Mouse (Mus musculus) midbrain, postnatal 0 days (tissue): ENCODE data around the gene Wwox. TPM values are rescaled to one million over a fixed set of nuclear protein-coding genes. Genes with fewer than 3 reads are reported as not detected.

ENCODE experiments used
- ATAC-seq: fragments of 200-750 bp; cut with Nextera tagmentation; 2 replicates; pipeline ENCODE4 v1.8.0; 2017; ENCODE audit warnings: moderate number of reproducible peaks, mild to moderate bottlenecking, moderate TSS enrichment, moderate library complexity; ENCODE audit not compliant: low FRiP score
- DNase-seq: peaks from one replicate; pipeline ENCODE4 v3.0.0-alpha.2; 2015; ENCODE audit warnings: low spot score
- H3K27ac ChIP-seq: fragments of 300-500 bp; sonication (generic); 2 replicates; pipeline ENCODE4 v1.5.1; 2014; ENCODE audit warnings: low read depth, mild to moderate bottlenecking, low read length, mixed read lengths
- H3K27me3 ChIP-seq: fragments of 300-500 bp; sonication (generic); 2 replicates; pipeline ENCODE4 v1.6.1; 2014; ENCODE audit warnings: low read length, control low read depth, mixed read lengths; ENCODE audit not compliant: insufficient read depth
- H3K36me3 ChIP-seq: fragments of 300-500 bp; sonication (generic); 2 replicates; pipeline ENCODE4 v1.6.1; 2014; ENCODE audit warnings: low read length, control low read depth, mixed read lengths; ENCODE audit not compliant: insufficient read depth
- H3K4me1 ChIP-seq: fragments of 300-500 bp; sonication (generic); 2 replicates; pipeline ENCODE4 v1.6.1; 2014; ENCODE audit warnings: mild to moderate bottlenecking, control low read depth, antibody characterized with exemption, low read length, mixed read lengths; ENCODE audit not compliant: insufficient read depth
- H3K4me2 ChIP-seq: fragments of 300-500 bp; sonication (generic); 2 replicates; pipeline ENCODE4 v1.6.1; 2014; ENCODE audit warnings: low read depth, mild to moderate bottlenecking, low read length, mixed read lengths; ENCODE audit not compliant: poor library complexity, severe bottlenecking
- H3K4me3 ChIP-seq: fragments of 300-500 bp; sonication (generic); 2 replicates; pipeline ENCODE4 v1.5.1; 2014; ENCODE audit warnings: low read depth, mild to moderate bottlenecking, low read length, moderate library complexity
- H3K9ac ChIP-seq: fragments of 300-500 bp; sonication (generic); replicated peaks from 2 replicates; pipeline ENCODE4 v1.6.1; 2014; ENCODE audit warnings: mild to moderate bottlenecking, low read length, moderate library complexity, mixed read lengths; ENCODE audit not compliant: poor library complexity, severe bottlenecking
- H3K9me3 ChIP-seq: fragments of 300-500 bp; sonication (generic); 2 replicates; pipeline ENCODE4 v1.6.1; 2016; ENCODE audit warnings: low read length, control low read depth
- CTCF ChIP-seq: IDR thresholded peaks from 2 replicates; pipeline ENCODE4 v1.5.1; 2016; ENCODE audit warnings: antibody characterized with exemption, mild to moderate bottlenecking
- WGBS: fragments of 180-500 bp; shearing (Covaris S2); extraction: QIAGEN DNeasy Blood & Tissue Kit; methylation state at CpG from one replicate; pipeline ENCODE4 v1.1.7; 2014; 5-methylcytosine and 5-hydroxymethylcytosine counted together
- polyA plus RNA-seq: library from polyadenylated mRNA; unstranded; fragments of >200 nt; fragmentation: Nextera tagmentation; extraction: Ambion mirVana; gene quantifications from 2 replicates; pipeline ENCODE4 v1.2.1, GENCODE M21; 2015
- total RNA-seq: library from RNA; depleted of rRNA; stranded (reverse); fragments of >200 nt; gene quantifications from 2 replicates; pipeline ENCODE4 v1.2.3, GENCODE M21; 2014

The Wwox gene
- total and polyA plus RNA-seq, 2 experiments from 2014 or later = 15.4 to 17.2 TPM

DNA sequence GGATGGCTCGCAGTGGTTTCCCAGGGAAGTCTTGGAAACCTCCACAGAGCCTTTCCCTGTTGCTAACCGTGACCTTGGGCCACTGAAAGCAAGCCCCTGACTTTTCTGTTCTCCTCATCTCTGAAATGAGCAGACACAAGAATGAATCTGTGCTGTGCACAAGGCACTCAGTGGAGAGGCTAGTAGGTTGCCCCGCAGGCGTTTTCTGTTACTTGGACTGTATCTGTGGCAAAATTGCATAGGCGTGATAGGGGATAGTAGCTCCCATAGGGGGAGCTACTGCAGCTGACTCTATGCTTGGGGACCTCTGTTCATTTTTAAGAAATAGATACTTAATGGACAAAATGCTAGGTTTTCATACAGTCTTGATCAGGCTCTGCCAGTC lies 742 bp downstream of the Wwox start:
- Histone ChIP-seq H3K4me1 (peaks cover 3% of the 10 kb centered on the region; the same call in 1 of the 2 replicates), H3K36me3 (no peaks in the 10 kb centered on the region), H3K9me3 (no peaks in the 10 kb centered on the region), H3K9ac (peak overlapping the region; percentile 63), H3K4me3 (peak overlapping the region; percentile 71), H3K27me3 (no peaks in the 10 kb centered on the region), H3K27ac (peak overlapping the region; percentile 74; the same call in 1 of the 2 replicates), H3K4me2 (peak overlapping the region; percentile 87)
- DNase-seq (no peak), ATAC-seq (no peak)
- 15% methylated on average over 5 of the region's 5 CpGs for WGBS
- TF ChIP-seq CTCF = no peak

DNA sequence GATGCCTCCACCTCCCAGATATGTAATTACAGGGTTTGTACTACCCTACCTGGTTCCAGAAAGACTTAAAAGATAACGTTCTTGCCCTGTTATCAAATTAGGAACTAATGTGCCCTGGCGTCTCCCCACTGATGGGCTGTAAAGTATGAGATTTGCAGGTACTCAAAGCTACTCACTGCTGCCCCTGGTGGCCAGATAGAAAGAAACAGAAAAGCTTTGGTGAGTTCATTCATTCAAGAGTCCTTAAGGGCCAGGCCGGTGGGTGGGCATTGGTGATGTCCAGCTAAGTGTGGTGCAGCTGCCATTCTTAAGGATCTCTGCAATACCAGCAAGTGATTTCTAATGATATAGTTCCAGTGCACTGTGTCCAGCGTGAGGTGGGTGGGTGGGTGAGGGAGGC lies 2.2 kb downstream of the Wwox start:
- ATAC-seq = no peak
- no peaks in the 10 kb centered on the region for H3K27me3 ChIP-seq
- DNase-seq = no peak
- peaks cover 3% of the 10 kb centered on the region; the same call in 1 of the 2 replicates for H3K4me1 ChIP-seq
- H3K9ac ChIP-seq = no peak overlapping the region
- no peaks in the 10 kb centered on the region for H3K36me3 ChIP-seq
- H3K27ac ChIP-seq = no peak overlapping the region
- no peaks in the 10 kb centered on the region for H3K9me3 ChIP-seq
- no peak overlapping the region for H3K4me2 ChIP-seq
- no peak overlapping the region for H3K4me3 ChIP-seq
- WGBS = 84% methylated on average over 4 of the region's 4 CpGs
- peak; percentile 72 for TF ChIP-seq CTCF

DNA sequence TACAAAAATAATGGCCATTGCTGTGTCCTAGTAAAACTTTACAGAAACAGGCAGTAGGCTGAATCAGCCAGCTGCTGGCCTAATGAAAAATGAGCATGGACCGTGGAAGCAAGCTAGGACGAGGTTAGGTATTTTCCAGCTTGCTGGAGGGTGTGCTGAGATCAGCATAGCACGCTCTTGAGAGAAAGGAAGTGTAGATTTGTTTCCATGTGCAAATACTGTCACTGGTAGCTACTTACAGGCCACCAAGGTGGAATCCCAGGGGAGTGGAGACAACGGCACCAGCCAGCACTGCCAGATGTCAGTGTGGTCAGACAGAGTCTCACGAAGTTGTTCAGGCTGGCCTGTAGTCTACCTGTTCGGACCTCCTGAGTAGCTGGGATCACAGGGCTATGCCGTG lies 7.4 kb downstream of the Wwox start:
- no peak overlapping the region for H3K9ac ChIP-seq
- H3K4me2 ChIP-seq = no peak overlapping the region
- DNase-seq = no peak
- no peaks in the 10 kb centered on the region for H3K9me3 ChIP-seq
- no peak for ATAC-seq
- WGBS = 90% methylated on average over 7 of the region's 7 CpGs
- no peak for TF ChIP-seq CTCF
- no peaks in the 10 kb centered on the region for H3K4me1 ChIP-seq
- H3K27me3 ChIP-seq = no peaks in the 10 kb centered on the region
- no peak overlapping the region for H3K27ac ChIP-seq
- H3K4me3 ChIP-seq = no peak overlapping the region
- H3K36me3 ChIP-seq = no peaks in the 10 kb centered on the region; the same call in 1 of the 2 replicates

DNA sequence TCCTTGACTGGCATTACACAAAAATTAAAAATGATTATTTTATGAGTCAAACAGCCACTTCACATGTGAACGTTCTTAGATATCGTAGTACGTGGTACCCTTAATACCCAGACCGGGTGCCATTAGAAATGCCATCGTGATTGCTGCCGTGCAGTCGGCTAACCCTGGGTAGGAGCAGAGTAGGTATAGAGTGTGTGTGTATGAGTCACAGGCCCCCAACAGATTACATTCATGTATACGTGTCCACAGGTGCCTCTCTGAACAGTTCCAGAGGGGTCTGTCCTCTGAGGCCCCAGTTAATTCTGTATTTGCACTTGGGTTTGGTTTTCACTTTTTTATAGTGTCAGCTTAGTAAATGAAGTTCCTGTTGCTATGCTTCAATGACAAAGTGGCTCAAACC lies 12.8 kb downstream of the Wwox start:
- Histone ChIP-seq H3K27me3 (no peaks in the 10 kb centered on the region), H3K4me2 (no peak overlapping the region), H3K4me3 (no peak overlapping the region), H3K9me3 (no peaks in the 10 kb centered on the region), H3K27ac (no peak overlapping the region), H3K4me1 (no peaks in the 10 kb centered on the region), H3K9ac (no peak overlapping the region), H3K36me3 (no peaks in the 10 kb centered on the region; the same call in 1 of the 2 replicates)
- DNase-seq = no peak
- no peak for TF ChIP-seq CTCF
- no peak for ATAC-seq
- 94% methylated on average over 8 of the region's 8 CpGs for WGBS

DNA sequence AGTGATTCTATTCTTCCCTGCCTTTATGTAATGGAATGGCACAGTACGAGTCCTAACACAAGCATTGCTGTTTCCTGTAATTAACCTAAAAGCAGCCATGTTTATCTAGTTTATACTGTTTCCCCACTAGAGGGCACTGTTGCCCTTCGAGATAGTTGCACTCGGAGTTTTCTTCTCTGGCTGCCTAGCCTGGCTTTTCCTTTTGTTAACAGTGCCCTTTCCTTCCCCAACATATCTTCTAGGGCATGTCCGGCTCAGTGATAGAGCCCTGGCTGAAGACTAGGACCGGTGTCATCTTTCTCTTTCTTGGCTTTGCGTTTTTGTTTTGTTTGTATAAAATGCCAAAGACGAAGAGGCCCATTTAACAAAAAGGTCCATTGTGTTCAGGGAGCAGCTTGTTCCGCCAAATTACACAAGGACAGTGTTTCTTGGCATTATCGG lies 13.3 kb downstream of the Wwox start:
- H3K4me1 ChIP-seq = no peaks in the 10 kb centered on the region
- no peak overlapping the region for H3K9ac ChIP-seq
- DNase-seq (peak; percentile 94), ATAC-seq (no peak)
- WGBS = 4% methylated on average over 9 of the region's 9 CpGs
- no peaks in the 10 kb centered on the region; the same call in 1 of the 2 replicates for H3K36me3 ChIP-seq
- H3K27ac ChIP-seq = no peak overlapping the region
- H3K4me3 ChIP-seq = no peak overlapping the region
- H3K9me3 ChIP-seq = no peaks in the 10 kb centered on the region
- H3K27me3 ChIP-seq = no peaks in the 10 kb centered on the region
- peak; percentile 95 for TF ChIP-seq CTCF
- peak overlapping the region; percentile 33 for H3K4me2 ChIP-seq

DNA sequence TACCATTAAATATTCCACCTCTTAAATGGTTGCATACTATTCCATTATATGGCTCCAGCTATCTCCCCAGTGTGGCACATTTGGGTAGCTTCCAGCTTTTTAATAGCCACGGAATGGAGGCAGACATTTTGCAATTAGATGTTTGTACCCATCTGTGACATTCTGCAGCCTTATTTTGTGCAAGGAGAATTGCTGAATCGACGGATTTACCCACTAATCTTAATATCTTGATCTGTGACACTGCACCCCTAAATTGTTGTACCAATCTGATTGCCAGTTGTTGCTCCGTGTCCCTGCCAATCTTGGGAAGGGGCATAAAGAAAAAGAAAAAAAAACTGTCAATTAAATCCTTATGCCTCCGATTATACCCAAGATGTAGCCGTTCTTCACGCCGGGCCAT lies 15.8 kb downstream of the Wwox start:
- no peak overlapping the region for H3K4me3 ChIP-seq
- ATAC-seq (no peak), DNase-seq (no peak)
- H3K9me3 ChIP-seq = no peaks in the 10 kb centered on the region
- H3K27me3 ChIP-seq = no peaks in the 10 kb centered on the region
- no peaks in the 10 kb centered on the region for H3K36me3 ChIP-seq
- H3K4me1 ChIP-seq = no peaks in the 10 kb centered on the region
- 91% methylated on average over 8 of the region's 8 CpGs for WGBS
- TF ChIP-seq CTCF = no peak
- H3K4me2 ChIP-seq = no peak overlapping the region
- no peak overlapping the region for H3K27ac ChIP-seq
- no peak overlapping the region for H3K9ac ChIP-seq
